8 mouse cellular contexts compared by ENCODE assay signal in the genomic region with DNA sequence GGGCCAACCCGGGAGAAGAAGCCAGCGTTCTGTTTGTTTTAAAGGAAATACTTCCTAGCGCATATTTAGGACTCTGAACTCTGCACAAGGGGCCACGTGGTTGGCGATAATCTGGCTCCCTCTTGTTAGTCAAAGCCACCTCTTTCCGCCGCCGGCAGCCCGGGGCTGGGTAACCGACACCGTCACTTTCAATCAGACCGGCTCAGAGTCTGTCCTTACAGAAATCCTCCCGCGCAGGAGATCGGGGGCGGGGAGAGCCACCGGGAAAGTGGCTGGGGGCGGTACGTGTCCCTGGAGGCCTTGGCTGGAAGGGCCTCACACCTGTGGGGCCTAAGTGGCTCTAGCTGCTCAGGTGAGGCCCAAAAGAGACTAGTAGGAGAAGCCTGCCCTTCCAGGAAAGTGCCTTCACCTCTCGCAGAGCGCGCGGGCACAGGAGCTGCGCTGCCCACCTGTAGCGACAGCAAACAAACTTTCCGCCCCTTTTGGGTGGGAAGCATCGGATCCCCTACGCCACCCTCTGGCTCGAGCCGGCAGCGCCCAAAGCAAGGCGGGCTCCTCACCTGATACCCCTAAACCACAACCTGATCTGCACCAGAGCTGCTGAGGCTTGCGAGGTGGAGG. TPM values are rescaled to one million over a fixed set of nuclear protein-coding genes. Genes with fewer than 3 reads are reported as not detected.
DNase-seq lines count a peak whose midpoint lies in the region; ATAC-seq and TF ChIP-seq lines count a peak whose summit lies in the region.

No protein-coding gene starts in this region.

- H3K9ac ChIP-seq in forebrain, embryonic 16.5 days (replicated peaks; ENCODE audit: low read depth, low read length): peak overlapping the region; percentile 76
- H3K9ac ChIP-seq in hindbrain, embryonic 16.5 days (ENCODE audit: low read depth, low read length): peak overlapping the region; percentile 85
- H3K9ac ChIP-seq in limb, embryonic 15.5 days: peak overlapping the region; percentile 66
- H3K9ac ChIP-seq in midbrain, embryonic 16.5 days (ENCODE audit: low read depth, low read length): peak overlapping the region; percentile 72

- 0% methylated on average over 33 of the region's 33 CpGs for WGBS in forebrain, embryonic 16.5 days
- under 1% methylated on average over 33 of the region's 33 CpGs for WGBS in hindbrain, embryonic 16.5 days
- WGBS in limb, embryonic 15.5 days: 0% methylated on average over 33 of the region's 33 CpGs
- WGBS in midbrain, embryonic 16.5 days: under 1% methylated on average over 33 of the region's 33 CpGs

- peak overlapping the region; percentile 96 for H3K4me3 ChIP-seq in layer of hippocampus, adult 2 months
- peak overlapping the region; percentile 79 for H3K4me3 ChIP-seq in forebrain, embryonic 16.5 days (replicated peaks; ENCODE audit: low read length)
- peak overlapping the region; percentile 83 for H3K4me3 ChIP-seq in hindbrain, embryonic 16.5 days (ENCODE audit: low read length)
- peak overlapping the region; percentile 72 for H3K4me3 ChIP-seq in limb, embryonic 15.5 days
- peak overlapping the region; percentile 71 for H3K4me3 ChIP-seq in midbrain, embryonic 16.5 days (ENCODE audit: low read depth, low read length)

- peak overlapping the region; percentile 95 for H3K27ac ChIP-seq in layer of hippocampus, adult 2 months
- no peak overlapping the region for H3K27ac ChIP-seq in forebrain, embryonic 16.5 days (ENCODE audit: low read length)
- no peak overlapping the region for H3K27ac ChIP-seq in hindbrain, embryonic 16.5 days (ENCODE audit: low read depth, low read length)
- H3K27ac ChIP-seq in limb, embryonic 15.5 days: peak overlapping the region; percentile 71; the same call in 1 of the 2 replicates
- no peak overlapping the region for H3K27ac ChIP-seq in midbrain, embryonic 16.5 days (ENCODE audit: low read length)

- peak overlapping the region; percentile 64 for H3K4me2 ChIP-seq in forebrain, embryonic 16.5 days (ENCODE audit: low read length)
- peak overlapping the region; percentile 97 for H3K4me2 ChIP-seq in hindbrain, embryonic 16.5 days (ENCODE audit: low read length)
- peak overlapping the region; percentile 98 for H3K4me2 ChIP-seq in limb, embryonic 15.5 days
- peak overlapping the region; percentile 93 for H3K4me2 ChIP-seq in midbrain, embryonic 16.5 days (ENCODE audit: low read length)

- H3K27me3 ChIP-seq in forebrain, embryonic 16.5 days (replicated peaks; ENCODE audit: control insufficient read depth, insufficient read depth, low read length): no peaks in the 10 kb centered on the region
- 0 out of 2 replicates have a peak, but pooled peaks cover 2% of the 10 kb centered on the region for H3K27me3 ChIP-seq in hindbrain, embryonic 16.5 days (replicated peaks; ENCODE audit: control insufficient read depth, insufficient read depth, low read length)
- no peaks in the 10 kb centered on the region for H3K27me3 ChIP-seq in limb, embryonic 15.5 days
- no peaks in the 10 kb centered on the region for H3K27me3 ChIP-seq in midbrain, embryonic 16.5 days (ENCODE audit: control insufficient read depth, insufficient read depth, low read depth, low read length)
- H3K27me3 ChIP-seq in splenic B cell, adult 2 months (ENCODE audit: control insufficient read depth, insufficient read depth, low read length, poor library complexity, severe bottlenecking): no peaks in the 10 kb centered on the region

- peak in 1 of 2 experiments; percentile 55 for DNase-seq in layer of hippocampus, adult 2 months (ENCODE audit: low spot score in 2 of 2)
- DNase-seq in layer of hippocampus, adult 9-10 months (ENCODE audit: low spot score): no peak
- DNase-seq in c-Kit-positive CD71-positive TER-119-positive erythroid progenitor cells, embryonic 14.5 days (ENCODE audit: low spot score): peak; percentile 31
- DNase-seq in splenic B cell, adult 2 months (ENCODE audit: low read depth, low spot score): peak; percentile 51

- H3K4me1 ChIP-seq in forebrain, embryonic 16.5 days (replicated peaks; ENCODE audit: control insufficient read depth, insufficient read depth, low read length): peaks cover 22% of the 10 kb centered on the region
- H3K4me1 ChIP-seq in hindbrain, embryonic 16.5 days (ENCODE audit: control insufficient read depth, insufficient read depth, low read depth, low read length): peaks cover 11% of the 10 kb centered on the region
- peaks cover 26% of the 10 kb centered on the region for H3K4me1 ChIP-seq in limb, embryonic 15.5 days
- H3K4me1 ChIP-seq in midbrain, embryonic 16.5 days (ENCODE audit: control insufficient read depth, insufficient read depth, low read length): peaks cover 16% of the 10 kb centered on the region

- peak; percentile 69 for TF ChIP-seq CTCF in layer of hippocampus, adult 2 months (conservative IDR thresholded peaks at IDR 0.05)

- no peaks in the 10 kb centered on the region for H3K36me3 ChIP-seq in forebrain, embryonic 16.5 days (ENCODE audit: control insufficient read depth, insufficient read depth)
- no peaks in the 10 kb centered on the region for H3K36me3 ChIP-seq in hindbrain, embryonic 16.5 days (ENCODE audit: control insufficient read depth, insufficient read depth, low read length)
- H3K36me3 ChIP-seq in limb, embryonic 15.5 days: no peaks in the 10 kb centered on the region
- H3K36me3 ChIP-seq in midbrain, embryonic 16.5 days (ENCODE audit: control insufficient read depth, insufficient read depth, low read length): no peaks in the 10 kb centered on the region
- H3K36me3 ChIP-seq in splenic B cell, adult 2 months (ENCODE audit: control insufficient read depth, insufficient read depth, low read length, poor library complexity, severe bottlenecking): no peaks in the 10 kb centered on the region

- ATAC-seq in forebrain, embryonic 16.5 days: peak; percentile 51
- peak; percentile 60 for ATAC-seq in hindbrain, embryonic 16.5 days
- no peak for ATAC-seq in limb, embryonic 15.5 days (ENCODE audit: insufficient number of reproducible peaks, low FRiP score, low TSS enrichment, low read depth)
- peak; percentile 65 for ATAC-seq in midbrain, embryonic 16.5 days

- H3K9me3 ChIP-seq in forebrain, embryonic 16.5 days (ENCODE audit: control insufficient read depth, low read length): no peaks in the 10 kb centered on the region
- H3K9me3 ChIP-seq in hindbrain, embryonic 16.5 days (ENCODE audit: control insufficient read depth, low read length): no peaks in the 10 kb centered on the region
- H3K9me3 ChIP-seq in limb, embryonic 15.5 days: no peaks in the 10 kb centered on the region
- no peaks in the 10 kb centered on the region for H3K9me3 ChIP-seq in midbrain, embryonic 16.5 days (replicated peaks; ENCODE audit: control insufficient read depth, low read length, poor library complexity, severe bottlenecking)

RNA-seq across cellular contexts. Expression of gene Iqgap2, which starts 0.8 kb away (rescaled TPM):
- total RNA-seq in layer of hippocampus, adult 2 months (2021): 10 to 100 TPM; 95.2 to 97.7 TPM
- polyA plus RNA-seq in forebrain, embryonic 16.5 days (2015; fragmentation: Nextera tagmentation; extraction: Ambion mirVana): 4.0 and 5.0 TPM in 2 replicates
- 3.5 and 3.8 TPM in 2 replicates for polyA plus RNA-seq in hindbrain, embryonic 16.5 days (2015; fragmentation: Nextera tagmentation; extraction: Ambion mirVana)
- polyA plus RNA-seq in limb, embryonic 15.5 days (2015; fragmentation: Nextera tagmentation; extraction: Ambion mirVana): 8.0 and 9.6 TPM in 2 replicates
- polyA plus RNA-seq in midbrain, embryonic 16.5 days (2015; fragmentation: Nextera tagmentation; extraction: Ambion mirVana): 3.0 and 3.5 TPM in 2 replicates

Comparison
In these comparisons a context has a peak if more than half of its experiments do, and no peak if none do; other contexts are left out.
1. H3K27ac ChIP-seq: peak in layer of hippocampus, adult 2 months (single experiment) and limb, embryonic 15.5 days (single experiment); none in forebrain, embryonic 16.5 days (single experiment), hindbrain, embryonic 16.5 days (single experiment) and midbrain, embryonic 16.5 days (single experiment).
2. Peak in every context shown above with its lines, with median percentiles within 50 percentile points of each other: H3K4me3 ChIP-seq, H3K4me2 ChIP-seq and H3K9ac ChIP-seq.